Mouse (Mus musculus): ENCODE measurements at regions not wholly inside any gene's neighbourhood (a gene's known extent, or its start where the extent isn't known, plus 50 kb on each side); places are given as distances from the start of the nearest gene placed in this dataset.

- DNase-seq = no peak
Observed at GRCm38 (mm10) chr12:26621135-26621932, 152.3 kb downstream of the Cmpk2 start.

- DNase-seq = no peak
Observed at GRCm38 (mm10) chr12:26620501-26621134, 151.6 kb downstream of the Cmpk2 start.

- DNase-seq = no peak
Observed at GRCm38 (mm10) chr12:26617969-26618368, 149.0 kb downstream of the Cmpk2 start.

- no peak for DNase-seq
Observed at GRCm38 (mm10) chr12:26613086-26613705, 144.2 kb downstream of the Cmpk2 start.

GRCm38 (mm10) chr12:26610079-26610478 lies 141.1 kb downstream of the Cmpk2 start:
- DNase-seq = no peak

GRCm38 (mm10) chr12:26598501-26598900 lies 129.5 kb downstream of the Cmpk2 start:
- no peak for DNase-seq

GRCm38 (mm10) chr12:26592125-26592524 lies 123.1 kb downstream of the Cmpk2 start:
- DNase-seq = no peak

- no peak for DNase-seq
Observed at GRCm38 (mm10) chr12:26589091-26589490, 120.1 kb downstream of the Cmpk2 start.

GRCm38 (mm10) chr12:26577438-26577837 lies 108.4 kb downstream of the Cmpk2 start:
- DNase-seq = no peak

GRCm38 (mm10) chr12:26571602-26572001 lies 102.6 kb downstream of the Cmpk2 start:
- no peak for DNase-seq

GRCm38 (mm10) chr12:26567435-26567834 lies 98.4 kb downstream of the Cmpk2 start:
- DNase-seq = no peak

GRCm38 (mm10) chr12:26562858-26563257 lies 93.9 kb downstream of the Cmpk2 start:
- no peak for DNase-seq

- DNase-seq = no peak
Observed at GRCm38 (mm10) chr12:26559560-26559959, 90.6 kb downstream of the Cmpk2 start.

- no peak for DNase-seq
Observed at GRCm38 (mm10) chr12:26557411-26557810, 88.4 kb downstream of the Cmpk2 start.

- no peak for DNase-seq
Observed at GRCm38 (mm10) chr12:26551168-26551926, 82.3 kb downstream of the Cmpk2 start.

GRCm38 (mm10) chr12:26547466-26547865 lies 78.5 kb downstream of the Cmpk2 start:
- no peak for DNase-seq

- no peak for DNase-seq
Observed at GRCm38 (mm10) chr12:26546361-26546760, 77.4 kb downstream of the Cmpk2 start.

- DNase-seq = no peak
Observed at GRCm38 (mm10) chr12:26543463-26543862, 74.5 kb downstream of the Cmpk2 start.

GRCm38 (mm10) chr12:26542451-26542850 lies 73.4 kb downstream of the Cmpk2 start:
- no peak for DNase-seq

GRCm38 (mm10) chr12:26535261-26535890 lies 66.4 kb downstream of the Cmpk2 start:
- no peak for DNase-seq

- DNase-seq = no peak
Observed at GRCm38 (mm10) chr12:26534229-26535105, 65.5 kb downstream of the Cmpk2 start.

All from lung, adult 18-20 months (tissue).